Mouse (Mus musculus): ENCODE measurements around the gene Dnase2b. TPM values are rescaled to one million over a fixed set of nuclear protein-coding genes. Genes with fewer than 3 reads are reported as not detected.

Gene Dnase2b
- polyA plus RNA-seq, 1 experiment from 2014 or later, result 0.08 TPM

- WGBS, result 79% methylated on average over 10 of the region's 10 CpGs
- Histone ChIP-seq H3K36me3 (no peaks in the 10 kb centered on the region), H3K4me2 (no peak overlapping the region)
Measured at GRCm38 (mm10) chr3:146610322-146610721, 5.1 kb downstream of the Dnase2b start.

GRCm38 (mm10) chr3:146607368-146607767, 8.0 kb downstream of the Dnase2b start:
- no peak overlapping the region for H3K4me3 ChIP-seq (replicated peaks)
- H3K27me3 ChIP-seq, result no peaks in the 10 kb centered on the region
- no peak overlapping the region for H3K4me2 ChIP-seq
- no peaks in the 10 kb centered on the region for H3K9me3 ChIP-seq (replicated peaks)
- 24% methylated on average over 1 of the region's 1 CpGs for WGBS
- H3K4me1 ChIP-seq, result no peaks in the 10 kb centered on the region
- H3K9ac ChIP-seq, result no peak overlapping the region
- no peak overlapping the region for H3K27ac ChIP-seq
- ATAC-seq (replicated peaks; ENCODE audit: low FRiP score), result no peak
- H3K36me3 ChIP-seq, result no peaks in the 10 kb centered on the region

More at GRCm38 (mm10) chr3:146610322-146610721, 5.1 kb downstream of the Dnase2b start:
- H3K27me3 ChIP-seq, result no peaks in the 10 kb centered on the region
- H3K4me1 ChIP-seq, result no peaks in the 10 kb centered on the region
- H3K4me3 ChIP-seq (replicated peaks), result no peak overlapping the region
- no peak overlapping the region for H3K27ac ChIP-seq
- no peak for ATAC-seq (replicated peaks; ENCODE audit: low FRiP score)
- H3K9ac ChIP-seq, result no peak overlapping the region
- no peaks in the 10 kb centered on the region for H3K9me3 ChIP-seq (replicated peaks)

- no peak for ATAC-seq (replicated peaks; ENCODE audit: low FRiP score)
- H3K9ac ChIP-seq, result no peak overlapping the region
- 78% methylated on average over 9 of the region's 9 CpGs for WGBS
Measured at GRCm38 (mm10) chr3:146604647-146605046, 10.7 kb downstream of the Dnase2b start.

GRCm38 (mm10) chr3:146602531-146602930, 12.9 kb downstream of the Dnase2b start:
- Histone ChIP-seq H3K4me1 (no peaks in the 10 kb centered on the region), H3K36me3 (no peaks in the 10 kb centered on the region), H3K4me2 (no peak overlapping the region), H3K9ac (no peak overlapping the region), H3K9me3 (replicated peaks) (no peaks in the 10 kb centered on the region), H3K27me3 (no peaks in the 10 kb centered on the region), H3K4me3 (replicated peaks) (no peak overlapping the region), H3K27ac (no peak overlapping the region)
- ATAC-seq (replicated peaks; ENCODE audit: low FRiP score), result no peak
- 89% methylated on average over 3 of the region's 3 CpGs for WGBS

More at GRCm38 (mm10) chr3:146604647-146605046, 10.7 kb downstream of the Dnase2b start:
- Histone ChIP-seq H3K27ac (no peak overlapping the region), H3K4me3 (replicated peaks) (no peak overlapping the region), H3K4me1 (no peaks in the 10 kb centered on the region), H3K36me3 (no peaks in the 10 kb centered on the region), H3K4me2 (no peak overlapping the region), H3K9me3 (replicated peaks) (no peaks in the 10 kb centered on the region), H3K27me3 (no peaks in the 10 kb centered on the region)

GRCm38 (mm10) chr3:146601205-146601604, 14.2 kb downstream of the Dnase2b start:
- Histone ChIP-seq H3K9ac (no peak overlapping the region), H3K27ac (no peak overlapping the region), H3K4me1 (no peaks in the 10 kb centered on the region), H3K9me3 (replicated peaks) (no peaks in the 10 kb centered on the region), H3K36me3 (no peaks in the 10 kb centered on the region), H3K27me3 (no peaks in the 10 kb centered on the region), H3K4me3 (replicated peaks) (no peak overlapping the region), H3K4me2 (no peak overlapping the region)
- no peak for ATAC-seq (replicated peaks; ENCODE audit: low FRiP score)
- 86% methylated on average over 2 of the region's 2 CpGs for WGBS

GRCm38 (mm10) chr3:146599198-146599900, 16.0 kb downstream of the Dnase2b start:
- no peaks in the 10 kb centered on the region for H3K36me3 ChIP-seq
- H3K27me3 ChIP-seq, result no peaks in the 10 kb centered on the region
- H3K4me3 ChIP-seq (replicated peaks), result no peak overlapping the region
- 77% methylated on average over 6 of the region's 6 CpGs for WGBS
- H3K9ac ChIP-seq, result no peak overlapping the region
- H3K4me1 ChIP-seq, result no peaks in the 10 kb centered on the region
- H3K9me3 ChIP-seq (replicated peaks), result no peaks in the 10 kb centered on the region
- no peak for ATAC-seq (replicated peaks; ENCODE audit: low FRiP score)
- no peak overlapping the region for H3K27ac ChIP-seq
- no peak overlapping the region for H3K4me2 ChIP-seq

- WGBS, result 86% methylated on average over 6 of the region's 6 CpGs
Measured at GRCm38 (mm10) chr3:146598411-146598810, 17.0 kb downstream of the Dnase2b start.

GRCm38 (mm10) chr3:146596864-146597263, 18.5 kb downstream of the Dnase2b start:
- no peak overlapping the region for H3K4me3 ChIP-seq (replicated peaks)
- no peaks in the 10 kb centered on the region for H3K27me3 ChIP-seq
- no peaks in the 10 kb centered on the region for H3K4me1 ChIP-seq
- no peaks in the 10 kb centered on the region for H3K9me3 ChIP-seq (replicated peaks)
- H3K36me3 ChIP-seq, result no peaks in the 10 kb centered on the region
- no peak overlapping the region for H3K4me2 ChIP-seq
- H3K27ac ChIP-seq, result no peak overlapping the region
- ATAC-seq (replicated peaks; ENCODE audit: low FRiP score), result no peak
- H3K9ac ChIP-seq, result no peak overlapping the region
- WGBS, result 90% methylated on average over 7 of the region's 7 CpGs

More at GRCm38 (mm10) chr3:146598411-146598810, 17.0 kb downstream of the Dnase2b start:
- Histone ChIP-seq H3K27me3 (no peaks in the 10 kb centered on the region), H3K4me1 (no peaks in the 10 kb centered on the region), H3K9me3 (replicated peaks) (no peaks in the 10 kb centered on the region), H3K4me3 (replicated peaks) (no peak overlapping the region), H3K9ac (no peak overlapping the region), H3K27ac (no peak overlapping the region), H3K4me2 (no peak overlapping the region), H3K36me3 (no peaks in the 10 kb centered on the region)
- ATAC-seq (replicated peaks; ENCODE audit: low FRiP score), result no peak

- no peak overlapping the region for H3K27ac ChIP-seq
- no peak overlapping the region for H3K4me3 ChIP-seq (replicated peaks)
- no peak for ATAC-seq (replicated peaks; ENCODE audit: low FRiP score)
- 92% methylated on average over 8 of the region's 8 CpGs for WGBS
- no peak overlapping the region for H3K4me2 ChIP-seq
- H3K4me1 ChIP-seq, result no peaks in the 10 kb centered on the region
- no peak overlapping the region for H3K9ac ChIP-seq
- H3K9me3 ChIP-seq (replicated peaks), result no peaks in the 10 kb centered on the region
- no peaks in the 10 kb centered on the region for H3K36me3 ChIP-seq
- H3K27me3 ChIP-seq, result no peaks in the 10 kb centered on the region
Measured at GRCm38 (mm10) chr3:146596387-146596786, 19.0 kb downstream of the Dnase2b start.

GRCm38 (mm10) chr3:146595440-146595839, 20.0 kb downstream of the Dnase2b start:
- no peaks in the 10 kb centered on the region for H3K9me3 ChIP-seq (replicated peaks)
- H3K27me3 ChIP-seq, result no peaks in the 10 kb centered on the region
- H3K4me3 ChIP-seq (replicated peaks), result no peak overlapping the region
- no peak overlapping the region for H3K4me2 ChIP-seq
- no peaks in the 10 kb centered on the region for H3K36me3 ChIP-seq
- no peaks in the 10 kb centered on the region for H3K4me1 ChIP-seq
- no peak overlapping the region for H3K27ac ChIP-seq
- WGBS, result 84% methylated on average over 6 of the region's 6 CpGs
- no peak overlapping the region for H3K9ac ChIP-seq
- ATAC-seq (replicated peaks; ENCODE audit: low FRiP score), result no peak

- Histone ChIP-seq H3K4me3 (replicated peaks) (no peak overlapping the region), H3K9ac (no peak overlapping the region), H3K27me3 (no peaks in the 10 kb centered on the region), H3K27ac (no peak overlapping the region), H3K4me1 (no peaks in the 10 kb centered on the region), H3K4me2 (no peak overlapping the region), H3K9me3 (replicated peaks) (no peaks in the 10 kb centered on the region), H3K36me3 (no peaks in the 10 kb centered on the region)
- 62% methylated on average over 2 of the region's 2 CpGs for WGBS
- no peak for ATAC-seq (replicated peaks; ENCODE audit: low FRiP score)
Measured at GRCm38 (mm10) chr3:146591601-146592000, 23.8 kb downstream of the Dnase2b start.

- Histone ChIP-seq H3K4me2 (no peak overlapping the region), H3K4me3 (replicated peaks) (no peak overlapping the region), H3K9ac (no peak overlapping the region), H3K4me1 (no peaks in the 10 kb centered on the region), H3K36me3 (no peaks in the 10 kb centered on the region), H3K9me3 (replicated peaks) (no peaks in the 10 kb centered on the region), H3K27ac (no peak overlapping the region), H3K27me3 (no peaks in the 10 kb centered on the region)
- ATAC-seq (replicated peaks; ENCODE audit: low FRiP score), result no peak
- 76% methylated on average over 7 of the region's 7 CpGs for WGBS
Measured at GRCm38 (mm10) chr3:146591159-146591558, 24.2 kb downstream of the Dnase2b start.

GRCm38 (mm10) chr3:146589523-146589922, 25.9 kb downstream of the Dnase2b start:
- Histone ChIP-seq H3K9me3 (replicated peaks) (no peaks in the 10 kb centered on the region), H3K4me1 (no peaks in the 10 kb centered on the region), H3K4me2 (no peak overlapping the region), H3K27ac (no peak overlapping the region), H3K4me3 (replicated peaks) (no peak overlapping the region), H3K9ac (no peak overlapping the region), H3K27me3 (no peaks in the 10 kb centered on the region), H3K36me3 (no peaks in the 10 kb centered on the region)
- ATAC-seq (replicated peaks; ENCODE audit: low FRiP score), result no peak
- 83% methylated on average over 6 of the region's 6 CpGs for WGBS
